Mouse (Mus musculus) cerebellum, adult 9-10 months (tissue): ENCODE measurements around the gene Oas2.
A peak's percentile ranks its signal among the peaks of the same experiment; 100 is the strongest.

Source experiments
- DNase-seq: peaks from one replicate; pipeline ENCODE4 v3.0.0; 2022

The Oas2 gene

GRCm38 (mm10) chr5:120694695-120695074, 55.0 kb downstream of the Oas2 start:
- peak; percentile 63 for DNase-seq

- no peak for DNase-seq
Measured at GRCm38 (mm10) chr5:120693931-120694694, 55.5 kb downstream of the Oas2 start.

GRCm38 (mm10) chr5:120692034-120692433, 57.6 kb downstream of the Oas2 start:
- DNase-seq = no peak

- DNase-seq = no peak
Measured at GRCm38 (mm10) chr5:120690417-120690816, 59.2 kb downstream of the Oas2 start.

GRCm38 (mm10) chr5:120688434-120688833, 61.2 kb downstream of the Oas2 start:
- no peak for DNase-seq

GRCm38 (mm10) chr5:120687897-120688296, 61.8 kb downstream of the Oas2 start:
- DNase-seq = no peak

GRCm38 (mm10) chr5:120687484-120687851, 62.2 kb downstream of the Oas2 start:
- DNase-seq = no peak

- DNase-seq = no peak
Measured at GRCm38 (mm10) chr5:120686749-120687483, 62.7 kb downstream of the Oas2 start.

GRCm38 (mm10) chr5:120685678-120686077, 64.0 kb downstream of the Oas2 start:
- DNase-seq = no peak

GRCm38 (mm10) chr5:120682982-120683771, 66.5 kb downstream of the Oas2 start:
- no peak for DNase-seq

- no peak for DNase-seq
Measured at GRCm38 (mm10) chr5:120680918-120681317, 68.7 kb downstream of the Oas2 start.
